Comparison of ENCODE assay signal across 9 mouse cellular contexts in genomic region chr4:41196861-41197610, GRCm38 (mm10).
DNase-seq lines count a peak whose midpoint lies in the region; ATAC-seq lines count a peak whose summit lies in the region.
"Had no signal": no experiment of that assay in that cellular context is flagged by ENCODE, and none has a peak within 500 bp of the region (broad histone marks: within the 10 kb centered on the region; RNA-seq: fewer than 3 reads in every experiment).

No protein-coding gene starts in this region.

- intact Hi-C loops in left cerebral cortex, postnatal 25 days (cut with DNase I), result no loop called here

- ATAC-seq in monocyte, adult 5-6 weeks (replicated peaks; ENCODE audit: insufficient number of reproducible peaks, low FRiP score, low TSS enrichment, poor library complexity, severe bottlenecking), result no peak

- peak; percentile 45 for DNase-seq in kidney, postnatal 10 days
- no peak for DNase-seq in kidney, postnatal 14 days
- peak; percentile 57 for DNase-seq in adrenal gland, postnatal 14 days
- peak; percentile 53 for DNase-seq in fibroblast of lung, adult 2 months (ENCODE audit: low read depth)
- DNase-seq in lung, postnatal 14 days, result peak; percentile 35
- no peak for DNase-seq in embryo, embryonic 11 days
- DNase-seq in left cerebral cortex, postnatal 25 days (ENCODE audit: low spot score in 2 of 2), result no peak
- DNase-seq: thymus, adult 2 months had no signal

Comparison
In these comparisons a context has a peak if more than half of its experiments do, and no peak if none do; other contexts are left out.
1. DNase-seq: peak in kidney, postnatal 10 days (single experiment), adrenal gland, postnatal 14 days (single experiment), fibroblast of lung, adult 2 months (single experiment) and lung, postnatal 14 days (single experiment); none in kidney, postnatal 14 days (single experiment), embryo, embryonic 11 days (single experiment) and left cerebral cortex, postnatal 25 days (0 of 2).